Mouse (Mus musculus): ENCODE data around the gene Pik3ca.
A peak's percentile ranks its signal among the peaks of the same experiment; 100 is the strongest.

Gene Pik3ca

GRCm38 (mm10) chr3:32397461-32398174, at the start of gene Pik3ca:
Gene Pik3ca (plus strand): TSS chr3:32397671.
- DNase-seq (ENCODE audit: low spot score) = peak; percentile 76

- DNase-seq (ENCODE audit: low spot score) = no peak
Observed at GRCm38 (mm10) chr3:32347881-32348280, 49.6 kb upstream of the Pik3ca start.

GRCm38 (mm10) chr3:32361221-32361620, 36.2 kb upstream of the Pik3ca start:
- DNase-seq (ENCODE audit: low spot score) = no peak

- no peak for DNase-seq (ENCODE audit: low spot score)
Observed at GRCm38 (mm10) chr3:32364195-32364594, 33.3 kb upstream of the Pik3ca start.

GRCm38 (mm10) chr3:32364841-32365545, 32.5 kb upstream of the Pik3ca start:
- no peak for DNase-seq (ENCODE audit: low spot score)

- peak; percentile 80 for DNase-seq (ENCODE audit: low spot score)
Observed at GRCm38 (mm10) chr3:32365546-32366245, 31.8 kb upstream of the Pik3ca start, which contains the start of gene Zmat3. Gene Zmat3 (minus strand): TSS chr3:32366014.

GRCm38 (mm10) chr3:32366246-32366734, 31.2 kb upstream of the Pik3ca start:
- no peak for DNase-seq (ENCODE audit: low spot score)

GRCm38 (mm10) chr3:32367516-32367915, 30.0 kb upstream of the Pik3ca start:
- no peak for DNase-seq (ENCODE audit: low spot score)

GRCm38 (mm10) chr3:32371957-32372356, 25.5 kb upstream of the Pik3ca start:
- DNase-seq (ENCODE audit: low spot score) = no peak

- no peak for DNase-seq (ENCODE audit: low spot score)
Observed at GRCm38 (mm10) chr3:32372470-32372869, 25.0 kb upstream of the Pik3ca start.

- no peak for DNase-seq (ENCODE audit: low spot score)
Observed at GRCm38 (mm10) chr3:32373236-32373635, 24.2 kb upstream of the Pik3ca start.

GRCm38 (mm10) chr3:32379891-32380290, 17.6 kb upstream of the Pik3ca start:
- DNase-seq (ENCODE audit: low spot score) = no peak

- no peak for DNase-seq (ENCODE audit: low spot score)
Observed at GRCm38 (mm10) chr3:32381556-32381955, 15.9 kb upstream of the Pik3ca start.

- DNase-seq (ENCODE audit: low spot score) = no peak
Observed at GRCm38 (mm10) chr3:32392841-32393240, 4.6 kb upstream of the Pik3ca start.

- DNase-seq (ENCODE audit: low spot score) = no peak
Observed at GRCm38 (mm10) chr3:32393986-32394385, 3.5 kb upstream of the Pik3ca start.

GRCm38 (mm10) chr3:32395771-32396551, 1.5 kb upstream of the Pik3ca start:
- peak; percentile 60 for DNase-seq (ENCODE audit: low spot score)

GRCm38 (mm10) chr3:32396794-32397460, 544 bp upstream of the Pik3ca start:
- DNase-seq (ENCODE audit: low spot score) = peak; percentile 95

GRCm38 (mm10) chr3:32398175-32398538, 686 bp downstream of the Pik3ca start:
- no peak for DNase-seq (ENCODE audit: low spot score)

GRCm38 (mm10) chr3:32398623-32399022, 1.2 kb downstream of the Pik3ca start:
- DNase-seq (ENCODE audit: low spot score) = no peak

- DNase-seq (ENCODE audit: low spot score) = no peak
Observed at GRCm38 (mm10) chr3:32399381-32399780, 1.9 kb downstream of the Pik3ca start.

GRCm38 (mm10) chr3:32399931-32400330, 2.5 kb downstream of the Pik3ca start:
- DNase-seq (ENCODE audit: low spot score) = no peak

Measured in testis, postnatal 10 days (tissue).